Mouse (Mus musculus): ENCODE data around the gene Obsl1. TPM values are rescaled to one million over a fixed set of nuclear protein-coding genes. Genes with fewer than 3 reads are reported as not detected.
A peak's percentile ranks its signal among the peaks of the same experiment; 100 is the strongest.

Obsl1 gene
- polyA plus RNA-seq, 1 experiment from 2014 or later: 22.6 TPM

- Histone ChIP-seq H3K9ac (no peak overlapping the region), H3K4me1 (replicated peaks; ENCODE audit: control insufficient read depth, insufficient read depth, low read length) (no peaks in the 10 kb centered on the region), H3K36me3 (replicated peaks; ENCODE audit: control insufficient read depth, insufficient read depth) (peaks cover 55% of the 10 kb centered on the region), H3K27ac (no peak overlapping the region), H3K27me3 (ENCODE audit: control insufficient read depth, insufficient read depth, low read length) (peaks cover 6% of the 10 kb centered on the region; the same call in 1 of the 2 replicates), H3K4me2 (replicated peaks) (no peak overlapping the region), H3K4me3 (replicated peaks; ENCODE audit: low read length) (no peak overlapping the region), H3K9me3 (ENCODE audit: control insufficient read depth, low read length) (no peaks in the 10 kb centered on the region)
- DNase-seq (ENCODE audit: low spot score) (no peak), ATAC-seq (ENCODE audit: low FRiP score) (no peak)
- 46% methylated on average over 12 of the region's 12 CpGs for WGBS
Measured at GRCm38 (mm10) chr1:75494878-75495548, 11.2 kb downstream of the Obsl1 start.

DNA sequence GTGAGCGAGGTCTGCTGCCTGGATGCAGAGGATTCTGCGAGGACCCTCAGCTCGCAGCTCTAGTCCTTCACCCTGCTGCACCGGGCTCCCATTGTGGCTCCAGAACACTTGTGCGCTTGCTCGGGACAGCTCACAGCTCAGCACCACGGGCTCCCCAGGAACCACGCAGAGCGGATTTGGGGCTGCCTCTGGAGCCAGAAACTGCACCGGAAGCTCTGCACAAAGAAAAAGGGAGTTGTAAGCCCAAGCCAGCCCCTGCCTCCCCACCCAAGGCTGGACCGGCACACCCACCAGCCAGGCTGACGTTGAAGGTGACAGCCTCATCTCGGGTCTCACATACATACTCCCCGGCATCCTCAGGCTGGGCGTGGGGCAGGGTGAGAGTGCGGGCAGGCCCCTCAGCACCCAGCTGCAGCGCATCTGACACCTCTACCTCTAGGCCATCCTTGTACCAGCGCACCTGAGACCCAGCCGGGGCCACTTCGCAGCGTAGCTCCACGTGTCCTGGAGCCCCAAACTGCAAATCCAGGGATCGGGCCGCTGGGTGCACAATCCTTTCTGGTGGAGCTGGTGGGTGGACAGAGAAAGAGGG lies 13.6 kb downstream of the Obsl1 start:
- Histone ChIP-seq H3K27ac (no peak overlapping the region), H3K9me3 (ENCODE audit: control insufficient read depth, low read length) (no peaks in the 10 kb centered on the region), H3K36me3 (replicated peaks; ENCODE audit: control insufficient read depth, insufficient read depth) (peaks cover 31% of the 10 kb centered on the region), H3K4me1 (replicated peaks; ENCODE audit: control insufficient read depth, insufficient read depth, low read length) (peaks cover 7% of the 10 kb centered on the region), H3K9ac (no peak overlapping the region), H3K4me3 (replicated peaks; ENCODE audit: low read length) (no peak overlapping the region), H3K27me3 (ENCODE audit: control insufficient read depth, insufficient read depth, low read length) (peaks cover 26% of the 10 kb centered on the region), H3K4me2 (replicated peaks) (no peak overlapping the region)
- DNase-seq (ENCODE audit: low spot score) (no peak), ATAC-seq (ENCODE audit: low FRiP score) (no peak)
- WGBS: 35% methylated on average over 24 of the region's 24 CpGs

DNA sequence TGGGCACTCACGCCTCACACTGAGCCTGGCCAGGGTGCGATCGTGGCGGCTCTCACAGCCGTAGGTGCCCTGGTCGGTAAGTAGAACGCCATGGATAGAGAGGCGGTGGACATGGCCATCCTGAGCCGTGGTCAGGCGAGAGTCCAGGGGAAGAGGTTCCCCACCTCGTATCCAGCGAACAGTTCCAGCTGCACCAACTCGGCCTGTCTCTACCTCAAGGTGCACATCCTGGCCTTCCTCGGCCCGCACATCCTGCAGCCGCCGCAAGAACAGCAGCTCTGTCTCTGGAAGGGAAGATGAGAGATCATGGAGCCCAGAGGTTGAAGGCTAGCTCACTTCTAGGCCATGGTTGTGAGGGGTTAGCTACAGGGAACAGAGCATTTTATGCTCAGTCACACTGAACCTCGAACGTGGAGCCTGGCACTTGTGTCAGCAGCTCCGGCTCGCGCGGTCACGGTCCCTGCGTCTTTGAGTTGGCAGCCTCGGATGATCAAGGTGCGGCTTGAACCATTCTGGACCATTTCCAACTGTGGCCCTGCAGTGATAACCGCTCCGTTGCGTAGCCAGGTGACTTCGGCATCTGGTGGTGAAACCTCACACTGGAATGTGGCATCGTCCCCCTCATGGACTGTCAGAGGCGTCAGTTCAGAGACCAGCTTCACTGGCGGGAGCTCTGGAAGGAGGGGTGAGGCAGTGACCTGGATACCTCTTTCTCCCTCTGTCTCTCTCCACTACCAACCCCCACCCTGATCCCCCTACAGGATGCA lies 15.3 kb downstream of the Obsl1 start:
- H3K9ac ChIP-seq: no peak overlapping the region
- no peak for ATAC-seq (ENCODE audit: low FRiP score)
- no peak for DNase-seq (ENCODE audit: low spot score)
- WGBS: 86% methylated on average over 34 of the region's 34 CpGs
- H3K4me2 ChIP-seq (replicated peaks): no peak overlapping the region
- H3K27me3 ChIP-seq (ENCODE audit: control insufficient read depth, insufficient read depth, low read length): peaks cover 41% of the 10 kb centered on the region
- H3K9me3 ChIP-seq (ENCODE audit: control insufficient read depth, low read length): no peaks in the 10 kb centered on the region
- peaks cover 10% of the 10 kb centered on the region for H3K4me1 ChIP-seq (replicated peaks; ENCODE audit: control insufficient read depth, insufficient read depth, low read length)
- H3K36me3 ChIP-seq (replicated peaks; ENCODE audit: control insufficient read depth, insufficient read depth): peaks cover 26% of the 10 kb centered on the region; the same call in 1 of the 2 replicates
- H3K4me3 ChIP-seq (replicated peaks; ENCODE audit: low read length): no peak overlapping the region
- no peak overlapping the region for H3K27ac ChIP-seq

- peaks cover 54% of the 10 kb centered on the region for H3K36me3 ChIP-seq (replicated peaks; ENCODE audit: control insufficient read depth, insufficient read depth)
- H3K9ac ChIP-seq: peak overlapping the region; percentile 46
Measured at GRCm38 (mm10) chr1:75487405-75488161, 18.7 kb downstream of the Obsl1 start.

DNA sequence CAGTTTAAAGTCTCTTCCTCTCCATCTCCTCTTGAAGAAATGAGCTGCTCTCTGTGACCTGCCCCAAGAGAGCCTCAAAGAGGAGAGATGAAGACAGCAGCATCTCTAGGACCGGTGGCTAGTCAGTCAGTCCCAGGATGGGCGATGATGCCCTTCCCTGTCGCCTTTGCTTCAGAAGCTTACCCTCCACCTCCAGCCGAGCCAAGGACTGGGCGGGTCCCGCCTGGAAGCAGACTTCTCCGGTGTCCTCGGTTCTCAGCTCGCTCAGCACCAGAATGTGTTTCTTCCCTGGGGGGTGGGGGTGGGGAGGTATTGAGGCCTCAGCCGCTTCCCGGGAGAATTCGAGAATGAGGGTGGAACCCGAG lies 19.2 kb downstream of the Obsl1 start:
- no peak for DNase-seq (ENCODE audit: low spot score)
- Histone ChIP-seq H3K9me3 (ENCODE audit: control insufficient read depth, low read length) (no peaks in the 10 kb centered on the region), H3K36me3 (replicated peaks; ENCODE audit: control insufficient read depth, insufficient read depth) (peaks cover 52% of the 10 kb centered on the region), H3K9ac (peak overlapping the region; percentile 46), H3K4me1 (replicated peaks; ENCODE audit: control insufficient read depth, insufficient read depth, low read length) (peaks cover 10% of the 10 kb centered on the region), H3K4me2 (replicated peaks) (peak overlapping the region; percentile 78), H3K4me3 (replicated peaks; ENCODE audit: low read length) (peak overlapping the region; percentile 43), H3K27me3 (ENCODE audit: control insufficient read depth, insufficient read depth, low read length) (peaks cover 58% of the 10 kb centered on the region), H3K27ac (no peak overlapping the region)
- ATAC-seq (ENCODE audit: low FRiP score): no peak
- WGBS: 1% methylated on average over 13 of the region's 13 CpGs

More at GRCm38 (mm10) chr1:75487405-75488161, 18.7 kb downstream of the Obsl1 start:
- H3K27me3 ChIP-seq (ENCODE audit: control insufficient read depth, insufficient read depth, low read length): peaks cover 61% of the 10 kb centered on the region
- no peak overlapping the region for H3K27ac ChIP-seq
- DNase-seq (ENCODE audit: low spot score) (peak; percentile 59), ATAC-seq (ENCODE audit: low FRiP score) (peak; percentile 56)
- peaks cover 10% of the 10 kb centered on the region for H3K4me1 ChIP-seq (replicated peaks; ENCODE audit: control insufficient read depth, insufficient read depth, low read length)
- H3K4me2 ChIP-seq (replicated peaks): peak overlapping the region; percentile 78
- peak overlapping the region; percentile 43 for H3K4me3 ChIP-seq (replicated peaks; ENCODE audit: low read length)
- H3K9me3 ChIP-seq (ENCODE audit: control insufficient read depth, low read length): no peaks in the 10 kb centered on the region
- under 1% methylated on average over 55 of the region's 62 CpGs for WGBS

DNA sequence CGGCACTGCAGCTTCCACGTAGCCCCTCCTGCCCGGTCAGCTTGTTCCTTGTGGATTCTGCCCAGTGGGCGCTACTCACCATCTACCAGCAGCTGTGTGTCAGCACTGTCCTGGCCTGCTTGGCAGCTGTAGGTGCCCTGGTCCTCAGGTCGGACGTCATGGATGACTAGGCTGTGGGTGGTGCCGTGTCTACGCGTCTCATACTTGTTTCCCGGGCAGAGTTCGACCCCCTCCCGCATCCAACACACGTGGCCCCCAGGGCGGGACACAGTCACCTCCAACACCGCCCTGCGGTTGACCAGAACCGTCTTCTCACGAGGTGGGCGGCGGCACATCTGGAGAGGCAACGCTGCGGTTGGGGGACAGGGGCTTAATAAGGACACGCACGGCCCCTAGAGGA lies 19.7 kb downstream of the Obsl1 start:
- Histone ChIP-seq H3K4me3 (replicated peaks; ENCODE audit: low read length) (0 out of 2 replicates have a peak overlapping the region, but pooled peaks have one; percentile 43), H3K9me3 (ENCODE audit: control insufficient read depth, low read length) (no peaks in the 10 kb centered on the region), H3K4me2 (replicated peaks) (peak overlapping the region; percentile 78), H3K27me3 (ENCODE audit: control insufficient read depth, insufficient read depth, low read length) (peaks cover 58% of the 10 kb centered on the region), H3K4me1 (replicated peaks; ENCODE audit: control insufficient read depth, insufficient read depth, low read length) (peaks cover 11% of the 10 kb centered on the region), H3K36me3 (replicated peaks; ENCODE audit: control insufficient read depth, insufficient read depth) (peaks cover 48% of the 10 kb centered on the region), H3K27ac (no peak overlapping the region), H3K9ac (no peak overlapping the region)
- DNase-seq (ENCODE audit: low spot score) (no peak), ATAC-seq (ENCODE audit: low FRiP score) (no peak)
- 9% methylated on average over 24 of the region's 24 CpGs for WGBS

DNA sequence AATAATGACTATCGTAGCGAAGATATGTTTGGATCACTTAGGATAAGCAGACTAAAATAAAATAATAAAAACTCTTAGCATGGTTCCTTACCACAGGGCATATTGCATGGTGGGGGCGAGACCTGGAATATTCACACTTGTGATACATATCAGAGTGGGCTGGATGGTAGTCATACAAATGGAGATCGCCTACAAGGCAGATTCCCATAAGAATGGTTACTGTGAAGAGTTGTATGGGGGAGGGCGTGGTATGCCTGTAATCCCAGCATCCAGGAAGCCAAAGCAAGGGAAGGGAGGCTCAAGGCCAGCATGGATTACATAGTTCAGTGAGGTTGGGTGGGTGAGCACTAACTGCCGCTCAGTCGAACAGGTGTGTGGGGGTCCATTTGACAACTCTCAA lies 25.5 kb downstream of the Obsl1 start:
- no peak for ATAC-seq (ENCODE audit: low FRiP score)

DNA sequence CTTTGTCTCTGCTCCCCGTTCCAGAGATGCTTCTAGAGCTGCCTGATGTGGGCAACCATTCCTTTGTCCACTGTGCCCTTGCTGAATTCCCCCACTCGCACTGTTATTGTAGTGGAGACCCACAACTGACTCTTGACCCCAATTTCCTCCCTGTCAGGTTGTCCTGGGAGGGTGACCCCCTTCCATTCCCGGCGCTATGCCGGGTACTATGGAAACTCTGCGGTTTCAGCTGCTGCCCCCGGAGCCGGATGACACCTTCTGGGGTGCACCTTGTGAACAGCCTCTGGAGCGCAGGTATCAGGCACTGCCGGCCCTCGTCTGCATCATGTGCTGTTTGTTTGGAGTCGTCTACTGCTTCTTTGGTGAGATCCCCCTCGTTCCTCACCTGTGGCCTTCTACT lies 26.2 kb downstream of the Obsl1 start:
- Histone ChIP-seq H3K4me2 (replicated peaks) (peak overlapping the region; percentile 61), H3K36me3 (replicated peaks; ENCODE audit: control insufficient read depth, insufficient read depth) (peaks cover 47% of the 10 kb centered on the region), H3K27me3 (ENCODE audit: control insufficient read depth, insufficient read depth, low read length) (peaks cover 14% of the 10 kb centered on the region), H3K4me3 (replicated peaks; ENCODE audit: low read length) (peak overlapping the region; percentile 87), H3K9me3 (ENCODE audit: control insufficient read depth, low read length) (no peaks in the 10 kb centered on the region), H3K4me1 (replicated peaks; ENCODE audit: control insufficient read depth, insufficient read depth, low read length) (peaks cover 38% of the 10 kb centered on the region), H3K27ac (peak overlapping the region; percentile 87), H3K9ac (peak overlapping the region; percentile 90)
- DNase-seq (ENCODE audit: low spot score) (no peak), ATAC-seq (ENCODE audit: low FRiP score) (no peak)
- 12% methylated on average over 13 of the region's 13 CpGs for WGBS

More for the DNA sequence above, 25.5 kb downstream of the Obsl1 start:
- Histone ChIP-seq H3K4me3 (replicated peaks; ENCODE audit: low read length) (peak overlapping the region; percentile 87), H3K9me3 (ENCODE audit: control insufficient read depth, low read length) (no peaks in the 10 kb centered on the region), H3K36me3 (replicated peaks; ENCODE audit: control insufficient read depth, insufficient read depth) (peaks cover 47% of the 10 kb centered on the region), H3K4me2 (replicated peaks) (peak overlapping the region; percentile 61), H3K9ac (peak overlapping the region; percentile 90), H3K27ac (no peak overlapping the region), H3K4me1 (replicated peaks; ENCODE audit: control insufficient read depth, insufficient read depth, low read length) (peaks cover 38% of the 10 kb centered on the region), H3K27me3 (ENCODE audit: control insufficient read depth, insufficient read depth, low read length) (peaks cover 21% of the 10 kb centered on the region)
- whole genome bisulfite sequencing: 82% methylated on average over 7 of the region's 7 CpGs
- no peak for DNase-seq (ENCODE audit: low spot score)

DNA sequence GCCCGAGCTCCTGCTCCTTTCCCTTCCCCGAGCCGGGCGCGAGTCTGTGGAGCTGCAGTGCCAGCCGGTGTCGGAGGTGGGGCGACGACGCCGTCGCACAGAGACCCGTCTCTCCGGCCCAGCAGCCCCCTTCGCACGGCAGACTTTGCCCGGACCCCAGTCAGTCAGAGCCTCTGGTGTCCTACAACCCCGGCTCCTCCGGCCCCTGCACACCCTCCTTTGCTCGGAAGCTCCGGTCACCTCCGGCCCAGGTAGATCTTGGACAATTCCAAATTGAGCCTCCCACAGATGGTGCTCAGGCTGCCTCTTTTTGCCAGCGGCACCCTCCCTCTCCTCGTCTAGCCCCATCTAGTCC lies 26.6 kb downstream of the Obsl1 start:
- H3K27me3 ChIP-seq (ENCODE audit: control insufficient read depth, insufficient read depth, low read length): peaks cover 10% of the 10 kb centered on the region
- peak overlapping the region; percentile 87 for H3K4me3 ChIP-seq (replicated peaks; ENCODE audit: low read length)
- no peaks in the 10 kb centered on the region for H3K9me3 ChIP-seq (ENCODE audit: control insufficient read depth, low read length)
- peak overlapping the region; percentile 61 for H3K4me2 ChIP-seq (replicated peaks)
- peak overlapping the region; percentile 87 for H3K27ac ChIP-seq
- H3K9ac ChIP-seq: peak overlapping the region; percentile 90
- ATAC-seq (ENCODE audit: low FRiP score) (no peak; the same call in none of the 2 replicates), DNase-seq (ENCODE audit: low spot score) (no peak)
- peaks cover 38% of the 10 kb centered on the region for H3K4me1 ChIP-seq (replicated peaks; ENCODE audit: control insufficient read depth, insufficient read depth, low read length)
- whole genome bisulfite sequencing: 0% methylated on average over 17 of the region's 24 CpGs
- H3K36me3 ChIP-seq (replicated peaks; ENCODE audit: control insufficient read depth, insufficient read depth): peaks cover 47% of the 10 kb centered on the region
